Mouse (Mus musculus) embryonic facial prominence, embryonic 10.5 days (tissue): ENCODE measurements around the gene Zc3h4. TPM values are rescaled to one million over a fixed set of nuclear protein-coding genes. Genes with fewer than 3 reads are reported as not detected.

ENCODE experiments used
- DNase-seq: peaks from one replicate; pipeline ENCODE4 v3.0.0-alpha.2; 2017; ENCODE audit warnings: low spot score
- H3K27ac ChIP-seq: fragments of 300-500 bp; sonication (generic); replicated peaks from 2 replicates; pipeline ENCODE4 v1.5.1; 2016; ENCODE audit warnings: mild to moderate bottlenecking
- H3K27me3 ChIP-seq: fragments of 300-500 bp; sonication (generic); replicated peaks from 2 replicates; pipeline ENCODE4 v1.6.1; 2016; ENCODE audit warnings: low read depth, mild to moderate bottlenecking; ENCODE audit not compliant: poor library complexity, severe bottlenecking
- H3K36me3 ChIP-seq: fragments of 300-500 bp; sonication (generic); replicated peaks from 2 replicates; pipeline ENCODE4 v1.6.1; 2016; ENCODE audit warnings: mild to moderate bottlenecking, moderate library complexity
- H3K4me1 ChIP-seq: fragments of 300-500 bp; sonication (generic); 2 replicates; pipeline ENCODE4 v1.6.1; 2016
- H3K4me3 ChIP-seq: fragments of 300-500 bp; sonication (generic); 2 replicates; pipeline ENCODE4 v1.5.1; 2016; ENCODE audit warnings: mild to moderate bottlenecking, moderate library complexity
- H3K9me3 ChIP-seq: fragments of 300-500 bp; sonication (generic); 2 replicates; pipeline ENCODE4 v1.6.1; 2016; ENCODE audit warnings: mild to moderate bottlenecking
- WGBS: fragments of 180-500 bp; shearing (Covaris S2); methylation state at CpG from one replicate; pipeline ENCODE4 v1.1.7; 2016; 5-methylcytosine and 5-hydroxymethylcytosine counted together
- polyA plus RNA-seq: library from polyadenylated mRNA; unstranded; fragments of >200 nt; fragmentation: Nextera tagmentation; extraction: Ambion mirVana; gene quantifications from 2 replicates; pipeline ENCODE4 v1.2.1, GENCODE M21; 2016

Zc3h4 gene
- 20.5 and 22.2 TPM in 2 replicates for polyA plus RNA-seq

DNA sequence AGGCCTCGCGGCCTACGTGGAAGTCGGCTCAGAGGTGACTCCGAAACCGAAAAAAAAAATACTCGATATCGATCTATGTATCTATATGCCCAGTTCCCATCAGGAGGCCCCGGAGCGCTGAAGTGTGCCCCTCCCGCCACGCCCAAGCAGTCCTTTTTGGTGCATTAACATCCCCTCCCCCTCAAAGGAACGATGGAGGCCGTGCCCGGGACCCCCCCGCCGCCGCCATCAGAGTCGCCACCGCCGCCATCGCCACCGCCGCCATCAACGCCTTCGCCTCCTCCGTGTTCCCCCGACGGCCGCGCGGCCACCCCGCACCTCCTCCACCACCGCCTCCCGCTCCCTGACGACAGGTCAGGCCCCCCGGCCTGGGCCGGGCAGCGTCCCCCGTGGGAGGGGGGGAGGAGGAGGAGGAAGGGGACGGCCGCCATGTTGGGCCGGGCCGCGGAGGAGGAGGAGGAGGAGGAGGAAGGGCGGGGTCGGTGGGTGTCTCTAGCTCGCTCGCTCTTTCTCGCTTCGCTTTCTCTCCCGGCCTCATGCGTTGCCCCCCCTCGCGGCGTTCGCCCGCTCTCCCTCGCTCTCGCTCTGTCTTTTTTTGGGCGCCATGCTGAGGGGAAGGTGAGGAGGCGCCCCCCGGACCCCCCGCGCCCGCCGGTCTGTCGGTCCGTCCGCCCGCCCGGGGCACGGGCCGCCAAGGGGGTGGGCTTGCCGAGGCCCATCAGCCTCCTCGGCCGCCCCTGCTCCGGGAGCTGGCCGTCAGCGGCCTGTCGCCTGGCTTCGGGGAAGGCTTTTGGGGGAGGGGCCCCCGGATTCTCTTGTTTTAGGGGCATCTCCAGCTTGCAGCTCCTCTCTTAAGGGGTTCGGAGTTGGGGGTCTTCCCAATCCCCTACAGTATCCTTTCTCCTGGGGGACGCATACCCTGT is at the start of gene Zc3h4:
Gene Zc3h4, plus strand, starts transcription at position 222 of the 923 bp plus-strand sequence.
- under 1% methylated on average over 85 of the region's 85 CpGs for WGBS
- no peaks in the 10 kb centered on the region for H3K9me3 ChIP-seq
- peaks cover 36% of the 10 kb centered on the region for H3K4me1 ChIP-seq
- peak within 1 kb of the TSS; percentile 97 for H3K4me3 ChIP-seq
- peak within 1 kb of the TSS; percentile 100 for H3K27ac ChIP-seq
- no peaks in the 10 kb centered on the region for H3K27me3 ChIP-seq
- peak; percentile 95 for DNase-seq
- H3K36me3 ChIP-seq: peaks cover 17% of the 10 kb centered on the region

DNA sequence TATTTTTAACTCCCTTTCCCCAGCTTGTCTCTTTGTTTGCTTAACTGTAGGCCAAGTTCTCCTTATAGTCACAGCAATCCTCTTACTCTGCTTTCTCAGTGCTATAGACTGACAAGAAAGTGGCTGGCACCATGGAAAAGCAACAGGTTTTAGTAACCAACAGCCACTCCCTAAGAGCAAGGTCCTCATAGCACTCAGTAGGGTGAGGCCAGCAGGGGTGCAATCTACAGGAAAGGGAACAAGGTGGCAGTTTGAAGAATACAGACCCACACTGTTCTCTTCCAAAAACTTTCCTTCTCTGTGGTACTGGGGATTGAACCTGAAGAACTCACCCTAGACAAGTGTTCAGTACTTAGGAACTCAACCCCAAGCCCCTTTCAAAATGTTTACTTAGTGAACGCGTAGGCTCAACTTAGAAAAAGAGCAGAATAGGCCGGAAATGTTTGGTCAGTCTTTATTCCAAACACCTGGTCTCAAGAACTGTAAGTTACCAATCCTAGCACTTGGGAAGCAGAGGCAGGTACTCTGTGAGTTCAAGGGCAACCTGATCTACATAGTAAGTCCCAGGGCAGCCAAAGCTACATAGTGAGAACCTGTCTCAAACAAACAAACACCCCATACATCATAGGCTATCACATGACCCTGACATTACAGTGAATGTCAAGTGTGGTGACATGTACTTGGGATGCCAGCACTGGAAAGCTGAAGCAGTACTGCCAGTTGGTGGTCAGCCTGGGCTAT is 44.7 kb upstream of the Zc3h4 start:
- no peaks in the 10 kb centered on the region for H3K27me3 ChIP-seq
- H3K4me1 ChIP-seq: no peaks in the 10 kb centered on the region
- H3K36me3 ChIP-seq: peaks cover 89% of the 10 kb centered on the region
- no peak overlapping the region for H3K27ac ChIP-seq
- DNase-seq: no peak
- 92% methylated on average over 3 of the region's 3 CpGs for WGBS
- H3K4me3 ChIP-seq: no peak overlapping the region
- no peaks in the 10 kb centered on the region; the same call in 1 of the 2 replicates for H3K9me3 ChIP-seq

- no peak for DNase-seq
- Histone ChIP-seq H3K4me1 (no peaks in the 10 kb centered on the region), H3K4me3 (no peak overlapping the region), H3K27ac (no peak overlapping the region), H3K36me3 (peaks cover 89% of the 10 kb centered on the region), H3K9me3 (no peaks in the 10 kb centered on the region; the same call in 1 of the 2 replicates), H3K27me3 (no peaks in the 10 kb centered on the region)
- 94% methylated on average over 3 of the region's 3 CpGs for WGBS
Measured at GRCm38 (mm10) chr7:16357602-16358001, 43.1 kb upstream of the Zc3h4 start.

- Histone ChIP-seq H3K4me1 (peaks cover 14% of the 10 kb centered on the region), H3K27ac (no peak overlapping the region; the same call in 1 of the 2 replicates), H3K27me3 (no peaks in the 10 kb centered on the region), H3K4me3 (no peak overlapping the region), H3K36me3 (peaks cover 98% of the 10 kb centered on the region), H3K9me3 (no peaks in the 10 kb centered on the region)
- 92% methylated on average over 1 of the region's 1 CpGs for WGBS
- no peak for DNase-seq
Measured at GRCm38 (mm10) chr7:16364319-16364718, 36.4 kb upstream of the Zc3h4 start.

DNA sequence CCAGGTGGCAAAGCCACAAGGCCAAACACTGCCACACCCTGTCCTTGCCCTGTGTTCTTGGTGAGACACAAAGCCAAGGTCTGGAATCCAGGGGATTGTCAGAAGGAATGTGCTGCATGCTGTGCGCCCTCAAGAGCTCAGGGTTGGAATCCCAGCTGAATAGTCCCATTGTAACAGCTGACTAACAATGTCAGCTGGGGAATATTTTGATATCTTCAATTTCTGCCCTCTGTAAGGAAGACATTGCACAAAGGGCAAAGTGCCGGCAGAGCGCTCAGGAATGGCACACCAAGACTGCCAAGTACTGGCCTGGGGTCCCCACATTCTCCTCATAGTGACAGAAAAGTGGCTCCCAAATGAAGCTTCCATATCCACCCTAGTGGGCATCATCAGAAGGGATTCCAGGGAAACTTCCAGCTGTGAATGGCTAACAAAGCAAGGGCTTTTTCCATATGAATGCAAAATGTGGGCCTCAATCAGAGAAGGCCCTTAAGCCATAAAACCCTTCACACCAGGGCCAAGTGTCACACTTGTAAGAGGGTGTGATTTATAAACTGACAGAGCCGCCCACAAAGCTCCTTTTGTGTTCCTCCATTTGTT is 35.7 kb upstream of the Zc3h4 start:
- Histone ChIP-seq H3K4me3 (no peak overlapping the region), H3K27ac (no peak overlapping the region), H3K4me1 (peaks cover 14% of the 10 kb centered on the region), H3K36me3 (peaks cover 98% of the 10 kb centered on the region), H3K27me3 (no peaks in the 10 kb centered on the region), H3K9me3 (no peaks in the 10 kb centered on the region)
- WGBS: 40% methylated on average over 4 of the region's 4 CpGs
- DNase-seq: peak; percentile 22

DNA sequence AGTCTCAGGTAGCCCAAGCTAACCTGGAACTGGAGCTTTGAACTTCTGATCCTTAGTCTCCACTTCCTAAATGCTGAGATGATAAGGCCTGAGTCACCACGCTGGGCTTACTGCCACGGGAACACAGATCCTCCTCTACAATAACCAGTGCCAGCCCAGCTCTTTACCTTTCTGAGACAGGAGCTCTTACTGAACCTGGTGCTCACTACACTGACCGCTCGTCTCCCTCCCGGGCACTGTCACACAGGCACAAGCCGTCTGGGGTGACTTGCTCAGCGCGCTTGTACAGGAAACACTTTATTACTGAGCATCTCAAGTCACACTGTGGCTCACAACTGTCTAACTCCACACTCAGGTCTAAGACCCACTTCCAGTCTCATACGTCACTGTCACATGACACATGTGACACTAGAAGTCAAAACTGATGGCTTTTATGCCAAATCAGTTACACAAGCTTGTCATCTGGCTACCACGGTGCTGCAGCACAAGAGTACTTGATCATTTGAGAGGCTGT is 34.5 kb upstream of the Zc3h4 start:
- Histone ChIP-seq H3K27me3 (no peaks in the 10 kb centered on the region), H3K9me3 (no peaks in the 10 kb centered on the region), H3K4me3 (no peak overlapping the region), H3K4me1 (peaks cover 14% of the 10 kb centered on the region), H3K36me3 (peaks cover 98% of the 10 kb centered on the region), H3K27ac (no peak overlapping the region)
- DNase-seq: no peak
- WGBS: 73% methylated on average over 10 of the region's 10 CpGs

DNA sequence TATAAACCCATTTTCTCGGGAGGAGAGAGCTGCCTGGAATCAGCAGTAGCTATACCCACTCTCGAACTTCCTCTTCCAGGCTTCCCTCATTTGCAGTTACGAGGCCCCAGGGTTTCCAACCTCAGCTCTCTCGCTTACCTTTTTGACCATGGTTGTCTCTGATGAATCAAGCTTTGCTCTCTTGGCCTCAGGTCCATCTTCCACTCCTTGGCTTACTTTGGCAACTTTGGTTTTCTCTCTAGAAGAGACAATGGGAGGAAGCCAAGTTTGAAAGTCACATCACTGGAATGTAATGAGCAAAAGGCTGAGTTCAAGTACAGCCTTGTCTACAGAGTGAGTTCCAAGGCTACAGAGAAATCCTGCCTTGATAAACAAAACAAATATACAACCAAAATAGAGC is 34.0 kb upstream of the Zc3h4 start:
- WGBS: 76% methylated on average over 4 of the region's 4 CpGs
- Histone ChIP-seq H3K27me3 (no peaks in the 10 kb centered on the region), H3K4me1 (peaks cover 14% of the 10 kb centered on the region)

DNA sequence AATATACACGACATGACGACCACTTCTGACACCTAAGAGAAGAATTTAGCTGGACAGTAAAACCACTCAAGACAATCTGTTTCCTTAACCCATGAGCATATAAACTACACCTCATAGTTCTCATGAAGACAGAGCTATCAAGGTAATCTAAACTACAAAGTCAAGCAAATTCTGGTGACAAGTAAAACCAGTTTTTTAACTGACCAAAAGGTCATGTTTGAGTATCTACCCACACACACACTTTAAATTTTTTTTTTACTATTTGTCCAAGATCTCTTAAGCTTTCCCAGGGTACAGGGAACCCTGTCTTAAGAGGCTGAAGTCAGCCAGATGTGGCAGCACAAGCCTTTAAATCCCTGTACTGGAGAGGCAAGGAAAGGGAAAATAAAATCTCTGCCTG is 31.9 kb upstream of the Zc3h4 start:
- Histone ChIP-seq H3K9me3 (no peaks in the 10 kb centered on the region), H3K4me1 (peaks cover 14% of the 10 kb centered on the region), H3K36me3 (peaks cover 99% of the 10 kb centered on the region), H3K4me3 (no peak overlapping the region), H3K27me3 (no peaks in the 10 kb centered on the region), H3K27ac (no peak overlapping the region)
- no peak for DNase-seq
- 95% methylated on average over 2 of the region's 2 CpGs for WGBS

More for the DNA sequence above, 34.0 kb upstream of the Zc3h4 start:
- Histone ChIP-seq H3K9me3 (no peaks in the 10 kb centered on the region), H3K4me3 (no peak overlapping the region), H3K27ac (no peak overlapping the region), H3K36me3 (peaks cover 97% of the 10 kb centered on the region)
- DNase-seq: no peak

DNA sequence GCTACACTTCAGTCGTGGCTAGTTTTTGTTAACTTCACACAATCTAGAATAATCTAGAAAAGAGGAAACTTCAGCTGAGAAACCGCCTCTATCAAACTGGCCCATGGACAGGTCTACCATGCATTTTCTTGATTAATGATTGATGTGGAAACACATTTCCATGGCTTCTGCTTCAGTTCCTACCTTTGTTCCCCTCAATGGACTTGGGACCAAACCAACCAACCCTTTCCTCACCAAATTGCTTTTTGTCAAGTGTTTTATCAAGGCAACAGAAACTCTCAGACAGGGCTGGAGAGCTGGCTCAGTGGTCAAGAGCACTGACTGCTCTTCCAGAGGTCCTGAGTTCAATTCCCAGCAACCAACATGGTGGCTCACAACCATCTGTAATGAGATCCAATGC is 30.1 kb upstream of the Zc3h4 start:
- peaks cover 99% of the 10 kb centered on the region for H3K36me3 ChIP-seq
- no peaks in the 10 kb centered on the region for H3K9me3 ChIP-seq
- no peaks in the 10 kb centered on the region for H3K27me3 ChIP-seq
- H3K4me1 ChIP-seq: peaks cover 5% of the 10 kb centered on the region
- H3K4me3 ChIP-seq: no peak overlapping the region
- WGBS: 96% methylated on average over 2 of the region's 2 CpGs
- no peak for DNase-seq
- no peak overlapping the region for H3K27ac ChIP-seq

DNA sequence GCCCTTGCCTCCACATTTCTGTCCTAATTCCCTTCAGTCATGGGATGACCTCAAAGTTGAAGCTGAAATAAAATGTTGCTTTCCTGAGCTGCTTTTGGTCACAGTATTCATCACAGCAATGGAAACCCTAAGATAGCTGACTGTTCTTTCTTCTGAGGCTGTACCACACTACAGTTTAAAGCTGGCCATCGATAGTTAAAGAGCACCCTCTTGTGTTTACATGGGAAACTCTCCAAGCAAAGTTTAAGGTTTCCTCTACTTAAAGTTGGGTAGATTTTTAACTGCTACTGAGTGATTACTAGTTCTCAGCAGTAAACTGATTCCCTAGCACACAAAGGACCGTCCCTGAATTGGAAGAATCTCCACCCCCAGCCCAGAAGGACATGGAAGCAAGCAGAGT is 27.0 kb upstream of the Zc3h4 start:
- H3K27me3 ChIP-seq: no peaks in the 10 kb centered on the region
- 75% methylated on average over 2 of the region's 2 CpGs for WGBS
- H3K9me3 ChIP-seq: no peaks in the 10 kb centered on the region
- no peak overlapping the region for H3K4me3 ChIP-seq
- peaks cover 99% of the 10 kb centered on the region for H3K36me3 ChIP-seq
- H3K27ac ChIP-seq: no peak overlapping the region
- H3K4me1 ChIP-seq: no peaks in the 10 kb centered on the region
- DNase-seq: no peak

DNA sequence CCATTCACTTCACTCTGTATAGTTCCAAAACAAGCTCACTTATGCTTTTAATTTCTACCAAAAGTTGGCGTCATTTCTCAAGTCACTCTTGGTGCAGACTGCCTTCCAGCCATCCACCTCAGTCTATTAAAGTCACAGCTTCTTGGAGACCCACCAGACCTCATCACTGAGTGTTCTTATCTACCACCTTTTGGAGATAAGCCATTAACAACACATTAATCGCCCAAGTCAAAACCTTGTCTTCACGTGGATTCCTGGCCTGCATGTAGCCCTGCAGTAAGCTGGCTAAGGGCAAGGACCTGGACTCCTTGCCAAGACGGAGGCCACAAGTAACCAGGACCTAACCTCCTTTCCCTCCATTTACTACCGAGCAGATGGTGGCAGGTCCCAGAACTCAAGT is 25.7 kb upstream of the Zc3h4 start:
- no peak overlapping the region for H3K4me3 ChIP-seq
- no peaks in the 10 kb centered on the region for H3K4me1 ChIP-seq
- no peaks in the 10 kb centered on the region for H3K27me3 ChIP-seq
- no peak overlapping the region for H3K27ac ChIP-seq
- peaks cover 99% of the 10 kb centered on the region for H3K36me3 ChIP-seq
- no peak for DNase-seq
- H3K9me3 ChIP-seq: no peaks in the 10 kb centered on the region
- WGBS: 92% methylated on average over 5 of the region's 5 CpGs

GRCm38 (mm10) chr7:16376505-16376904 is 24.2 kb upstream of the Zc3h4 start:
- Histone ChIP-seq H3K9me3 (no peaks in the 10 kb centered on the region), H3K4me3 (no peak overlapping the region), H3K27me3 (no peaks in the 10 kb centered on the region), H3K4me1 (no peaks in the 10 kb centered on the region), H3K36me3 (peaks cover 100% of the 10 kb centered on the region), H3K27ac (no peak overlapping the region)
- DNase-seq: peak; percentile 14
- WGBS: 97% methylated on average over 1 of the region's 1 CpGs
